Mouse (Mus musculus) liver, embryonic 11.5 days (tissue): ENCODE results near the gene Sh3pxd2b. TPM values are rescaled to one million over a fixed set of nuclear protein-coding genes. Genes with fewer than 3 reads are reported as not detected.

Experiments
- ATAC-seq: fragments of 200-750 bp; cut with Nextera tagmentation; replicated peaks from 2 replicates; pipeline ENCODE4 v1.8.0; 2017; ENCODE audit warnings: moderate number of reproducible peaks, mild to moderate bottlenecking, moderate TSS enrichment, moderate library complexity; ENCODE audit not compliant: low FRiP score
- DNase-seq: peaks from one replicate; pipeline ENCODE4 v3.0.0-alpha.2; 2017; ENCODE audit warnings: low spot score
- H3K27ac ChIP-seq: fragments of 300-500 bp; sonication (generic); 2 replicates; pipeline ENCODE4 v1.5.1; 2014; ENCODE audit warnings: mild to moderate bottlenecking, low read depth, low read length, control low read depth
- H3K27me3 ChIP-seq: fragments of 300-500 bp; sonication (generic); replicated peaks from 2 replicates; pipeline ENCODE4 v1.6.1; 2014; ENCODE audit warnings: low read length, mixed read lengths; ENCODE audit not compliant: control insufficient read depth, insufficient read depth
- H3K36me3 ChIP-seq: fragments of 300-500 bp; sonication (generic); 2 replicates; pipeline ENCODE4 v1.6.1; 2014; ENCODE audit warnings: mild to moderate bottlenecking, low read length, moderate library complexity, mixed read lengths; ENCODE audit not compliant: control insufficient read depth, insufficient read depth
- H3K4me1 ChIP-seq: fragments of 300-500 bp; sonication (generic); replicated peaks from 2 replicates; pipeline ENCODE4 v1.6.1; 2014; ENCODE audit warnings: low read length, mixed read lengths; ENCODE audit not compliant: control insufficient read depth, insufficient read depth
- H3K4me2 ChIP-seq: fragments of 300-500 bp; sonication (generic); 2 replicates; pipeline ENCODE4 v1.6.1; 2014; ENCODE audit warnings: mild to moderate bottlenecking, control low read depth, moderate library complexity
- H3K4me3 ChIP-seq: fragments of 300-500 bp; sonication (generic); 2 replicates; pipeline ENCODE4 v1.5.1; 2014; ENCODE audit warnings: low read depth, low read length, control low read depth
- H3K9ac ChIP-seq: fragments of 300-500 bp; sonication (generic); 2 replicates; pipeline ENCODE4 v1.6.1; 2014; ENCODE audit warnings: low read depth, low read length, control low read depth
- H3K9me3 ChIP-seq: fragments of 300-500 bp; sonication (generic); 2 replicates; pipeline ENCODE4 v1.6.1; 2016; ENCODE audit warnings: low read length, inconsistent platforms, mixed read lengths; ENCODE audit not compliant: control insufficient read depth
- whole genome bisulfite sequencing: fragments of 180-500 bp; shearing (Covaris S2); extraction: QIAGEN DNeasy Blood & Tissue Kit; methylation state at CpG from one replicate; pipeline ENCODE4 v1.1.7; 2014; 5-methylcytosine and 5-hydroxymethylcytosine counted together
- polyA plus RNA-seq: library from polyadenylated mRNA; unstranded; fragments of >200 nt; fragmentation: Nextera tagmentation; extraction: Ambion mirVana; gene quantifications from 2 replicates; pipeline ENCODE4 v1.2.1, GENCODE M21; 2014

Gene Sh3pxd2b
- polyA plus RNA-seq, 1 experiment from 2014 or later, result 8.2 TPM

DNA sequence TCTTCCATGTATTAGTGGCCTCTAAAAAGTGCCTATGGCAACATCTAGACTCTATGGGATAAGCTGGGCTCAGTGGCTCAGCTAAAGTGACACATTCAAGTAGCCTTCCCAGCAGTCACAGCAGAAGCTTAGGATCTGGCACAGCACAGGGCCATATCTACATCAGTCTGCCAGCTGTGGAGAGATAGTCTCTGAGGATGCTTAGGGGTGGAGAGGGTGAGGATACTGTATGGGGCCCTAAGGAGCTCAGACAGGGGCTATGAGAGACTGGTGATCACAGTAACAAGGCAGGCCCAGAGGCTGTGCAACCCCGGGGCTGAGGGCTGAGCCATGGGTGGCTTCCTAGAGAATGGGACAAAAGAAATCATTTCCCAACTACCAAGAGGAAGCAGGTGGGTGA is 40.6 kb upstream of the Sh3pxd2b start:
- Histone ChIP-seq H3K9ac (no peak overlapping the region), H3K4me2 (no peak overlapping the region), H3K27me3 (peaks cover 4% of the 10 kb centered on the region; the same call in 1 of the 2 replicates), H3K4me1 (no peaks in the 10 kb centered on the region), H3K9me3 (no peaks in the 10 kb centered on the region), H3K4me3 (no peak overlapping the region), H3K36me3 (no peaks in the 10 kb centered on the region), H3K27ac (no peak overlapping the region)
- ATAC-seq, result peak; percentile 66
- WGBS, result 79% methylated on average over 1 of the region's 1 CpGs
- DNase-seq, result no peak

DNA sequence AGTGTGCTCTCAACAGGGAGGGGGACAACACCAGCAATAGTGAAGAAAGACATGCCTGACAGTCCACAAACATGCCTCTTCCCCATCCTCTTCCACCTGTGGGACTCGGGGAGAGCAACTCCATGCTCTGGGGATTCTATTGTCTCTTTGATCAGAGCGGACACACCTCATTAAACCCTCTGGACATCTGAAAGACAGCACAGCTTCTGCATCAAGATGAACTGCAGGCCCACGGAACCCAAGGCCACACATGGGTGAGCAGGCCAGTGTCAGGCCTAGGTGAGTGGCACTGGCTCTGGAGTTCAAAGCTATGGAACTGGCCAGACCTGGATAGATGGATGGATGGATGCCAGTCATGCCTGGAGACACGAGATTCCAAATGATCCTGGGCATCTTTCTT is 38.2 kb upstream of the Sh3pxd2b start:
- H3K27me3 ChIP-seq, result 0 out of 2 replicates have a peak, but pooled peaks cover 2% of the 10 kb centered on the region
- no peak overlapping the region for H3K27ac ChIP-seq
- 72% methylated on average over 4 of the region's 4 CpGs for WGBS
- no peak overlapping the region for H3K4me2 ChIP-seq
- ATAC-seq, result no peak
- no peaks in the 10 kb centered on the region for H3K36me3 ChIP-seq
- no peak overlapping the region for H3K9ac ChIP-seq
- no peaks in the 10 kb centered on the region for H3K4me1 ChIP-seq
- no peaks in the 10 kb centered on the region for H3K9me3 ChIP-seq
- DNase-seq, result no peak
- no peak overlapping the region for H3K4me3 ChIP-seq

DNA sequence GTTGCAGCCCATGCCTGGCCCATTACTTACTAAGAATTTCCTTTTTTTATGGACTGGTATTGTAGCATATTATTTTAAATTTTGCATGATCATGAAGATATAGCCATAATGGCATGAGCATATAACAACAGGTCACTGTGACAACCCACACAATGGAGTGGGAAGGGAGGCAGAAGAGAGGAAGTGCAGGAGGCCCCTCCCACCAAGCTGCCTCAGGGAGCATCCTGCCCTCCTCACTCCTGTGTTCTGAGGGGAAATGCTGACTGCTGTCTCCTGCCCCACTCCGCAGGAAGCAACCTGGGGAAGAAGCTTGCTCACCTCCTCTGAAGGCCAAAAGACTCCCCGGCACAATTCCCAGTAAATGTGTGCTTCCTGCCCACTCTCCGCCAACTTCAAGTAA is 37.7 kb upstream of the Sh3pxd2b start:
- H3K4me2 ChIP-seq, result no peak overlapping the region
- H3K4me3 ChIP-seq, result no peak overlapping the region
- no peak overlapping the region for H3K9ac ChIP-seq
- DNase-seq (no peak), ATAC-seq (no peak)
- H3K27me3 ChIP-seq, result 0 out of 2 replicates have a peak, but pooled peaks cover 2% of the 10 kb centered on the region
- no peak overlapping the region for H3K27ac ChIP-seq
- no peaks in the 10 kb centered on the region for H3K9me3 ChIP-seq
- no peaks in the 10 kb centered on the region for H3K36me3 ChIP-seq
- WGBS, result 53% methylated on average over 3 of the region's 3 CpGs
- H3K4me1 ChIP-seq, result no peaks in the 10 kb centered on the region

DNA sequence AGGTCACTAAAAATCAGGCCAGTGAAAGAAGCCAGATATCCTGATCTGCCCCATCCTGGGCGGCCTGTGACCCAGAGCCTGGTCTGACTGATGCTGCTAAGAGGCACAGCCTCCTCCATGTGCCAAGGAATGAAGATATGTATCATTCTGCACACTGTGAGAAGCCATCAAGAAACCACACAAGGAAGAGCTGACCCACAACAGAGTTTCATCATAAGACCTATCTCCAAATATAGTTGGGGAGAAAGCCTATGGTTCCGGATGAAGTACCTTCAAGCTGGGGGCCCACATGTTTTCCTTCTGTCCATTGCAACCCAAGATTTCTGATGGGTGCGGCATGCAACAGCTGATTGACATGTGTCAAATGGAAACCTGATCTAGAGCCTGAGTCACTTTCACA is 31.6 kb upstream of the Sh3pxd2b start:
- H3K36me3 ChIP-seq, result no peaks in the 10 kb centered on the region
- H3K9ac ChIP-seq, result no peak overlapping the region
- no peak overlapping the region for H3K4me3 ChIP-seq
- no peak for DNase-seq
- no peak overlapping the region for H3K4me2 ChIP-seq
- WGBS, result 81% methylated on average over 3 of the region's 3 CpGs
- ATAC-seq, result no peak
- no peaks in the 10 kb centered on the region for H3K4me1 ChIP-seq
- no peaks in the 10 kb centered on the region for H3K9me3 ChIP-seq
- H3K27ac ChIP-seq, result no peak overlapping the region
- no peaks in the 10 kb centered on the region for H3K27me3 ChIP-seq

DNA sequence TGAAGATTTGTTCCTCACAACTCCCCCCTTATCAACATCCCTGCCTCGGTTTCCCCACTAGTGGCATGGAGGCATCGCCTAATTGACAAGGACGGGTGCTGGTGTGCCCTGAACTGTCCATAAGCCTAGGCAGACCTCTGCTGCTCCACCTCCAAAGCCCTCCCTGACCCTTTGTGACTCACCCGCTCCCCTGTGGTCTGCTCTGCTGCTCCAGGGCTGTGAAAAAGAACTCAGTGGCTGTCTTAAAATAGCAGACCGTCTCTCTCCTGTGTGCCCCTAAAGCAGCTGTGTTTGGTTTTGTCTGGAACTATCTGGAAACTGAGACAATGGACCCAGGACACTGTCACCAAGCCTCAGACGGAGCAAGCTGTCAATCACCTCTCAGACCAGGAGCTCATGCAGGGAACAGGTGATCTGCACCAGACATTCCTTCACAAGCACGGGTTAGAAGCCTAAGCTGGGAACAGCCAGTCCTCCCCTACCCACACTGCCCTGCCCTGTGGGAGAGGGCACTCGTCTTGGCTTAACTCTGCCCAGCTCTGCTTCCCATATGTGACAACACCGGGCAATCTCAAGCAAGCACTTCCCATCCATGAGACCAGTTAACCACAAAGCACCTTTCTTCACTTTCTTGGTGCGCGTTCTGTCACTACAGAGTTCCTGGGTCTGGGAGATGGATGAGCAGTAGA is 27.0 kb upstream of the Sh3pxd2b start:
- H3K9me3 ChIP-seq, result no peaks in the 10 kb centered on the region
- no peaks in the 10 kb centered on the region for H3K27me3 ChIP-seq
- no peak overlapping the region for H3K4me2 ChIP-seq
- no peak overlapping the region for H3K4me3 ChIP-seq
- no peaks in the 10 kb centered on the region for H3K36me3 ChIP-seq
- no peaks in the 10 kb centered on the region for H3K4me1 ChIP-seq
- ATAC-seq, result no peak; the same call in 1 of the 2 replicates
- H3K27ac ChIP-seq, result no peak overlapping the region
- no peak overlapping the region for H3K9ac ChIP-seq
- 65% methylated on average over 11 of the region's 11 CpGs for WGBS
- no peak for DNase-seq

DNA sequence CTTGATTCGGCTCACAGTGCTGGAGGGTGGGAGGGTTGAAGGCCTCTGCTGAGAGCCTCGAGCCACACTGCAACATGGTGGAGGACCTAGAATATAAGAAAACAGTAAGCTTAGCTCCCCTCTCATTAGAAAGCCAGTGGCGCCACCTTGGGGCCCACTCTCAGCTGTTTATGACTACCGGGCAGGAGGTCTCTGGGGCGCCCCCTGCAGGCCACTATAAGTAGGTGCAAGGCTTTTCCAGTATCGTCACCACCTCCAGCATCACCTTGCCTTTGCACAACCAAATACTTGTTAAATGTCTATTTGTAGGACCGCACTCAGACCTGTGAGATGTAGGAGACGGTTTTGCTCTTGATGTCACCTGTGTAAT is 26.4 kb upstream of the Sh3pxd2b start:
- Histone ChIP-seq H3K27ac (no peak overlapping the region), H3K4me3 (no peak overlapping the region), H3K9ac (no peak overlapping the region), H3K36me3 (no peaks in the 10 kb centered on the region), H3K4me2 (no peak overlapping the region), H3K4me1 (no peaks in the 10 kb centered on the region), H3K27me3 (no peaks in the 10 kb centered on the region), H3K9me3 (no peaks in the 10 kb centered on the region)
- ATAC-seq (peak; percentile 72), DNase-seq (peak; percentile 63)
- WGBS, result 32% methylated on average over 8 of the region's 8 CpGs

DNA sequence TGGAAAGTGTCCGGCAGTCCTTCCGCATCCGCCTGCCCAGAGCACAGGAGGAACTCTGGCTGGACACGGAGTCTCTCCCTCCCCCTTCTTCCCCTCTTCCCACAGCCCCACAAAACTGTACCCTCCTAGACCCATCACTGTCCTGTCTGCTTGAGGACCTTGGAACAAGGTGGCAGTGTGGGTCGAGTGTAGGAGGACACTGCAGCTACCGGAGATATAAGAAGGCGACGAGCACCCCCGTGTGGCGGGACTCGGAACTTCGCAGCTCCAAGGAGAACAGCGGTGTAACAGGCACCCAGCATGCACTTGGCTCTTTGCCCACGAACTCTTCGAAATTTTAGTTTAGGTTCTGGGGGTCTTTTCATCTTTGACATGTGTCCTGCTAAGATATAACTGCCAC is 23.0 kb upstream of the Sh3pxd2b start:
- Histone ChIP-seq H3K9ac (no peak overlapping the region), H3K27ac (no peak overlapping the region), H3K9me3 (no peaks in the 10 kb centered on the region), H3K4me3 (no peak overlapping the region), H3K4me2 (peak overlapping the region; percentile 48), H3K27me3 (no peaks in the 10 kb centered on the region; the same call in 1 of the 2 replicates), H3K4me1 (no peaks in the 10 kb centered on the region), H3K36me3 (no peaks in the 10 kb centered on the region)
- ATAC-seq, result peak; percentile 76
- 14% methylated on average over 15 of the region's 15 CpGs for WGBS
- DNase-seq, result peak; percentile 89

DNA sequence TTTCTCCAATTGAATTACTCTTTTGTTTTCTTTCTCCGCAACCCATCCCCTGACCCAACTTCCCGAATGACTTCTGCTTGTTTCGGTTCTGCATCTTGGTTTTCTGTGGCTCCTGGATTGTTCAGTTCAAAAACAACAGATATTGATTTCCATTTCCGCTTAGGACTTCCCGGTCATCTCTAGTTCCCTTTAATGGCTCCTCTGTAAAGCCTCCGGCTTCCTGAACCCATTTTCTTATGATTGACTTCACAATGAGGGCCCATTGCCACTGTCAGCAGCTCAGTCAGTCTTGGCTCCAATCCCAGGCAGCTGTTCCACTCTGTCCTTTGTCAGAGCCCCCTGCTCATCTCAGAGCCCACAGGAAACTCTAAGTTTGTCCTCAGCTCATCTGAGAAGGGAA is 16.5 kb upstream of the Sh3pxd2b start:
- no peak overlapping the region for H3K27ac ChIP-seq
- ATAC-seq (no peak), DNase-seq (no peak)
- H3K4me3 ChIP-seq, result no peak overlapping the region
- H3K9ac ChIP-seq, result no peak overlapping the region
- no peaks in the 10 kb centered on the region for H3K36me3 ChIP-seq
- no peaks in the 10 kb centered on the region; the same call in 1 of the 2 replicates for H3K27me3 ChIP-seq
- no peaks in the 10 kb centered on the region for H3K4me1 ChIP-seq
- peaks cover 3% of the 10 kb centered on the region; the same call in 1 of the 2 replicates for H3K9me3 ChIP-seq
- 54% methylated on average over 6 of the region's 6 CpGs for WGBS
- no peak overlapping the region for H3K4me2 ChIP-seq

DNA sequence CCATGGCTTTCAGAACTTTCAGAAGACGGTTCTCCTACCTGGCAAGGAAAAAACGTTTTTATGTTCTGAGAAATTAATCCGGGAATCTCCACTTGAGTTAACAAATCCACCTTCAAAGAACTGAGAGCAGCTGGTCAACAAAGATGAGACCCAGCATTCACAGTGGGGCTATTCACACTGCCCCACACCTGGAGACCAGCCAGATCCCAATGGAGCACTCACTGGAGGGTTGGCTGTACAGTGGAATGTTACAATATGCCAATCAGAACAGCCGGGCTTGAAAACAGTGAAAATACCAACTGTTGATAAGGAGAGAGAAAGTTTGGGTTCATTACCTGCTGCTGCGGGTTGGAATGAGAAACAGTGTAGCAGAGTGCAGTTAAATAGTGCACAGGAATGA is 15.8 kb upstream of the Sh3pxd2b start:
- H3K27ac ChIP-seq, result no peak overlapping the region
- 60% methylated on average over 5 of the region's 5 CpGs for WGBS
- H3K9ac ChIP-seq, result no peak overlapping the region

More for the DNA sequence above, 15.8 kb upstream of the Sh3pxd2b start:
- no peak for ATAC-seq
- DNase-seq, result no peak
- Histone ChIP-seq H3K4me2 (no peak overlapping the region), H3K4me1 (no peaks in the 10 kb centered on the region), H3K36me3 (no peaks in the 10 kb centered on the region), H3K9me3 (peaks cover 3% of the 10 kb centered on the region; the same call in 1 of the 2 replicates), H3K4me3 (no peak overlapping the region), H3K27me3 (no peaks in the 10 kb centered on the region; the same call in 1 of the 2 replicates)
